Mouse (Mus musculus) cerebral cortex, adult 2 months (tissue): ENCODE data around the gene Hsf4.

Experiments used
- WGBS: fragments of 180-500 bp; shearing (Covaris S2); methylation state at CpG from one replicate; pipeline ENCODE4 v1.1.7; 2018; 5-methylcytosine and 5-hydroxymethylcytosine counted together

Hsf4 gene

DNA sequence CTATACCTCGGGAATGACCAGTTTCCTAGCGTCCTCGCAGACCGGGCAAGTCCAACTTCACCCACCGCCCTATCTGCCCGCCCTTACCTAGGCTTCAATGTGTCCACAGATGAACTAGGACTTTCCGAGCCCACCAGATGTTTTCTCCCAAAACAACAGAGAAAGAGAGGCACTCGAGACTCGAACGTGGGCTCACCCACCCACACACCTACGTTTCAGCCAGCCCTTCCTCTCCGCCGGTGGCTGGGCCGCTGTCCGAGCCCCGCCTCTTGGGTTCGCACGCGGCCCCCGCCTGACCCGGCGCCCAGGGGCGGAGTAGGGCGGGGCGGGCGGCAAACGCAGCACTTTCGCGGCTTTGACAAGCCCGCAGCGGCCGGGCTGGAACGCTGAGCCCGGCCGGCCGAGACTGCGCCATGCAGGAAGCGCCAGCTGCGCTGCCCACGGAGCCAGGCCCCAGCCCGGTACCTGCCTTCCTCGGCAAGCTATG is at the start of gene Hsf4:
Gene Hsf4 (plus strand): TSS at position 341 of the 487 bp plus-strand sequence.
- WGBS = 3% methylated on average over 42 of the region's 42 CpGs

DNA sequence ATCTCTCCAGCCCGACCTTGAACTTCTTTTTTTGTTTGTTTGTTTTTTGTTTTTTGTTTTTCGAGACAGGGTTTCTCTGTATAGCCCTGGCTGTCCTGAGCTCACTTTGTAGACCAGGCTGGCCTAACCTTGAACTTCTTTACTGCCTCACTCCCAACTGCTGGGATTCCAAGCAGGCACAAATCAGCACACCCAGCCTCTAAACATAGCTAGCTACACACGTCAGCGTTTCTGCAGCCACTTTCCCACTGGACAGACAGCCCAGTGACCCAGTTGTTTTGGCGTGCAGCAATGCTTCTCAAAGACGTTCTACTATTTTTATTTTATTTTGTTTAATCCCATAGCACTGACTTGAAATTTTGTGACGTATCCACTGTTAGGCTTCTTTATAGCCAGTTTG is 45.8 kb upstream of the Hsf4 start:
- WGBS = 63% methylated on average over 7 of the region's 7 CpGs

DNA sequence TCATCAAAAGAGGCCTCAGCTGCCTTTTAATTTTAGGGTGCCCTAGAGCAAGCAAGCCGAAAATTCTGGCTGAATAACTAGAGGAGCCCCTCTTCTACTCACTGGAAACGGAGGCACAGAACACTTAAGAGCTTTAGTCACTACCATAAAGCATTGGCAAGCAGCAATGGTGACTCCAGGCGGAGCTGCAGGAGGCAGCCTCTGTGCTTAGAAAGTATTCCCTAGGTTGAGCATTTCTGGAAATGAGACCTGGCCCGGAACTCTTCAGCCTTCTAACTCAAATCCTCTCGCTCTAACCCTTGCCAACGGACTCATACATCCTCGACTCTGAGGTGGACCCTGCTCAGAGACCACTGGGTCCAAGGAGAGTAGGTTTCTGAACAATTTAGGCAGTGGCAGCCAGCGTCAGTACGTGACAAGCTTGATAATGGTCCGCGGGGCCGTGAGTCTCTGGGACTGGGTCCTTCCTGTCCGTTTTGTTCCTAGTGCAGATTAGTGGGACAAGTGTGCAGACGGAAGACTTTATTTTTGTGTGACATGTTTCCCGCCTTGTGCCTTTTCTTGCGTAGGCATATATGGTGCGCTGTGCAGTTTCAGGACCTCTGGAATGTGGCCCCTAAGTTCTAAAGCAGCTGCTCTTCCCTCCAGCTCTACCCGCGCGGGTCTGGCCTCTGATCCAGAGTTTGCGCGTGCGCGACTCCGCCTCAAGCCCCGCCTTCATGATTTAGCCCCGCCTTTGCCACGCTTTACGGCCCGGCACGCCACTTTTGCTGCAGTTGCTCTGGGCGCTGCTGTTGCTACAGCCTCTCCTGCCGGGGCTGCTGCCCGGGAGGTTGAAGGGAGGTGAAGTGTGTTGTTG is 45.0 kb upstream of the Hsf4 start, which contains the start of gene D230025D16Rik:
Gene D230025D16Rik (plus strand): TSS at position 733 of the 859 bp plus-strand sequence.
- 1% methylated on average over 34 of the region's 34 CpGs for WGBS

DNA sequence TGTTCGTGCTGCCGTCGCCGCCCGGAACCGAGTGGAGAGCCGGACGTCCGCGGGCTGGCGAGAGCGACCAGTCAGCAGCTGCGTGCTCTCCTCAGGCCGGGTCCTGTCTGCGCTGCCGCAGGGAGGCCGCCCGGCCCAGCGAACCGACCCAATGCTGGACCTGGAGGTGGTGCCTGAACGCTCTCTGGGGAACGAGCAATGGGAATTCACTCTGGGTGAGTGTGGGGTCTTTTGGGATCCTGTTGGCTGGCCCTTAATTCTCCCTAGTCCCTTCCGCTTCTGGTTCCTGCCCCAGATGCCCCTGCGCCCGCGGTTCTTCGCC is 44.4 kb upstream of the Hsf4 start:
- WGBS = 0% methylated on average over 27 of the region's 27 CpGs

DNA sequence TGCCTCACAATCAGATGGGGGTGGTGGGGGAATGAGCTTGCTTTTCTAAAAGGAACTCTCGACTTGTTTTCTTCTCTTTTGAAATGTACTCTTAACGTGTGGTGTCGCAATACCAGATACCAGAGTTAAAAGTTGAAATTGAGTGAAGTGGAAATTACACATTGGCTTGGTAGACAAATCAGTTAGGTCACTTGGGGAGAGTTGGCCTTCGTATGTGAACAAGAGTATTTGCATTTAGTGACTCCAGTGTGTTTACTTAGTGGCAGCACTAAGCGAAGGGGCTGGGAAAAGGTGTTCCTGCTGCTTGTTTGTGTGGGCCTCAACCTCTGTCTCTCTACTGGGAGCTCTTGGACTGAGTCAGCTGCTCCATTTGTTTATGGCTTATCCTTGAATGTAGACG is 43.7 kb upstream of the Hsf4 start:
- WGBS = 15% methylated on average over 6 of the region's 6 CpGs

DNA sequence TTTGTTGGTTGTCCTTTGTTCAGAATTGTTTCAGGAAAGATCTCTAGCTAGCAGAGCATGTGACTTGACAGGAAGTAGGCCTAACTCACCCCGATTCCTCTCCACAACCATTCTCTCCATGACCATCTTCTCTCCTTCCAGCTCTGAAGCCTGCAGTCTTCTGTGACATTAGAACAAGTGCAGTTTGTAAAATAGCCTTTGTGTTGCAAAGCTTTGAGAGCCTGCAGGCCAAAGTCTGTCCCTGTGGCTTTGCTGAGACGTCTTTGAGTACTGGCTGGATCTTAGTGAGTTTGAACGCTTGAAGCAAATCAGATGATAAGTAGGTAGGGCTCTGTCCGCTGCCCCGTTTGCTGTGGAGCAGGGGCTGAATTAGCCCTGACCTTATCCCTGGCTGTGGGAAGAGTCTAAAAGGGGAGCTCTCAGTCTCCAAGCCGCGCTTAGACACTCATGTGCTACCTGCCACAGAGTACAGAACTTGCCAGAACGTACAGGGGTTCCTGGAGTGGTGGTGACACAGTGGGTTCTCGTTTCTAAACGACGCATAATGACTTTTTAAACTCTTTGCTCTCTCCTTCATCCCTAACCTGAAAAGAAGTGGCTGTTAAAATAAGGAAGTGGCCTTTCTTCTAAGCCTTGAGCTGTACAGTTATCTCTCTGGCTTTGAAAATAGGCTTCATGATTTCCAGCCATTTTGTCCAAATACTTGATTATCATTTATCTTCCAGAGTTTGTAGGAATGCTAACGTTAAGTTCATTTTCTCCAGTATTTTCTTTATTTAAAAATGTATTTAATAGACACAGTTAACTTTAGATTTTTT is 37.9 kb upstream of the Hsf4 start:
- WGBS = 80% methylated on average over 12 of the region's 12 CpGs

DNA sequence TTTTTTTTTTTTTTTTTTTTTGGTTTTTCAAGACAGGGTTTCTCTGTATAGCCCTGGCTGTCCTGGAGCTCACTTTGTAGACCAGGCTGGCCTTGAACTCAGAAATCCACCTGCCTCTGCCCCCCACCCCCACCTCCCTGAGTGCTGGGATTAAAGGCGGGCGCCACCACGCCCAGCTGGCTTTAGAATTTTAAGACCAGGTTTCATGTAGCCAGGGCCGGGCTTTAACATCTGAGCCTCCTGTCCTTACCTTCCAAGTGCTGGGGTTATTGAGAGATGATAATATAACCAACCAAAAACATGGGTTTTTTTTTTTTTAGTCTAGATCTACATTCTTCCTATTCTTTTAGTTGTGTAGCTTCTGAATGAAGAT is 37.3 kb upstream of the Hsf4 start:
- WGBS = 95% methylated on average over 4 of the region's 4 CpGs

DNA sequence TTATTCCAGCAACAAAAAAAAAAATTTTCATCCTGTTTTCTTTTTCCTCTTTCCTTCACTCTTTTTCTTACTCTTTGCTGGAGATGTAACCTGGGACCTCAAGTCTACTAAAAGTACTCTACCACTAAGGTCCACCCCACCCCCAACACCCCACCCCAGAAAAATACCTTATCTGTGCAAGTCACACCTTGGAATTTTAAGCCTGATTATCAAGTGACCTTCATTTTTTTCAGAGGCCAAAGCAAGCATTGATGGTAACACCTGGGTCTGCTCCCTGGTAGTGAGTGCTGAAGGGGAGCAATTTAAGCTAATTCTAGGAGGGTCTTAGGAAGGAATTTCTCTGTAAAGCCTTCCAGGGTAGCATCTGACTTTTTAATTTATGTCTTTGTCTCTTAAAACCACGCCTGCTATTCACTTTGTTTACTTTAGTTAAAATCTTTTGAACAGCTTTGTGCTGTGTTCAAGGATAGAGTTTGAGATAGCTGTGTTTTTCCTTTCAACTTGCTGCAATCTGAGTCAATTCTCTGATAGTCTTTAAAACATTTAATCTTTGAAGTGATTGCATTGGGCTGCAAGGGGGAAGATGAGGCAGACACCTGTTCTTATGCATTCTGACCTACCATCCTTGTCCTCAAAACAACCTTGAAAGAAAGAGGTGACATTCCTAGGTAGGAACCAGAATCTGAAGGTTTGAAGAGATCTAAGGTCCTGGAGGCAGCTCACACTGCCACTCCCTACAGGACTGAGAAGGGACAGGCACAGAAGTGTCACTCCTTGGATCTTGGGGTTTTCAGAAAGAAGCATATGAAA is 36.3 kb upstream of the Hsf4 start:
- WGBS = 91% methylated on average over 1 of the region's 1 CpGs

DNA sequence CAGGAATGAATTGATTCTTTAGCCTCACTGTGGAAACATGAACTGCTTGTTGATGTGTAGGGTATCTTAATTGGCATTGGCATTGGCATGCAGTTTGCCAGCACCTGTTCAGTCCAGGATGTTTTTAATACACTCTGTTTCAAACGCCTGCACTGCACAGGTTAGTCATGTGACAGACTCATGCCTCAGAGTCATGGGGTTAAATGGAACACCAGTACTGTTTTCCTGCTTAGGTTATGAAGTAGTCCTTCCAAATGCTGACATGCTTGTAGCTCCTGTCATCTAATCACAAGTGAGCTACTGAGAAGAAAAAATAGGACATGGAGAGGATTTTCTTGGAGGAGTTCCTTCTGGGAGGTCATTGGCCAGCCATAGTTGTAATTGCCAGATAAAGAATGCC is 34.4 kb upstream of the Hsf4 start:
- WGBS = 75% methylated on average over 1 of the region's 1 CpGs

DNA sequence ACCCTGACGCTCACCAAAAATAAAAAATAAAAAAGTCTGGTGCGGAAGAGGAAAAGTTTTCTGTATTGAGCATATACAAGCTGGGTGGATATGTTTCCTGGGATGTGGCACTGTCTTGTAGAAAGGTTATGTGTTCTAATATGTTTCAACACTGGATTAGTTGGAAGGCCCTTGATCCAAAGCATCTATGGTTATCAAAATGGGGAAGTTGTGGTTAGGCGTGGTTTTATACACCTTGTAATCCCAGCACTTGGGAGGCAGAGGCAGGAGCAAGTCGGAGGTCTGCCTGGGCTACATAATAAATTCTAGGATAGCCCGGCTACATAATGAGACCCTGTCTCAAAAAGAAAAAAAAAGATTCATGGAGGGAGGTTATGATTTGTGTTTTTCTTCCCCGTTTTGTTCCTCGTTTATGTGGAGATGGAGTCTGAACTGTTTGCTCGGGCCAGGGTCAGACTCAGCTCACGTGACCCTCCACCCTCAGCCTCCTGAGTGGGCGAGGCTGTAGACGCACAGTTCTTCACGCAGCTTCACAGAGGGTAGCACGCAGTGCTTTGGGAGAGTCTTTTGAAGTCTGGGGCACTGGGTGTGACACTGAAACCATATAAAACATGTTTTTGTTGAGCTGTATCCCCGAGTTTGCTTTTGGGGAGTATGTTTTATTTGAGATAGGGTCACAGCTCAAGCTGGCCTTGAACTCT is 32.0 kb upstream of the Hsf4 start:
- 91% methylated on average over 14 of the region's 14 CpGs for WGBS

DNA sequence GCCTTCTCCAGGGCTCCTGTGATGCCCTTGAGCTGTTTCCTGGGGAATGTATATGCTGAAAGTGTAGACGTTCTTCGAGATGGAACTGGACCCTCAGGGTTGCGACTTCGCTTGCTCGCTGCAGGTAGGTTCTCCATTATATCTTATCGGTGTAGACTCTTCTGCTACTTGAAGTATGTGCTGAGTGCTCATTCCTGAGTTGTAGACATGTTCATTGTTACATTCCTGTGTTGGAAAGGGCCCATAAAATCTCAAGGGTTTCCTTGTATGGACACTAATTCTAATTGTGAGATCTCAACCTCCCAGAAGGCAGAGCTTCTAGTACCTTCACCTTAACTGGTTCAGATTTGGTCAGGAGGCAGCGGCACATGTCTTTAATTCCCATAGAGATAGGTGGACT is 28.6 kb upstream of the Hsf4 start:
- 99% methylated on average over 7 of the region's 7 CpGs for WGBS

DNA sequence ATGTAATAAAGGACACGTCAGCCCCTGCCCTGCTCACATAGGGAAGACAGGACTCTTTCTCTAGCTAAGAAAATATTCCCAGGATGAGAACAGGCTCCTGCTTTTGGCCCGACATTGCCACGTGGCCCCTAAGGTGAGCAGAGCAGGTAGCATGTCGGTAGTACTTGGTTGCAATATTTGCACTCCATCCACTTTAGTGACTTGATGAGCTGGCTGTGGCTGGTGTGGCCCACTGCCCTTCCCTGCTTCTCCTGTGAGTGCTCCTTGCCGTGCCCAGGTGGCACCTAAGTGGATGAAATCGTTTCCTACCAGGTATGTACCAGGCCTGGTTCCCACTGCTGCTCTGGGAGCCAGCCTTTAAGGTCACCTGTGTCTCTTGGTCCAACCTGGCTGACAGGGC is 17.6 kb upstream of the Hsf4 start:
- 96% methylated on average over 6 of the region's 6 CpGs for WGBS

DNA sequence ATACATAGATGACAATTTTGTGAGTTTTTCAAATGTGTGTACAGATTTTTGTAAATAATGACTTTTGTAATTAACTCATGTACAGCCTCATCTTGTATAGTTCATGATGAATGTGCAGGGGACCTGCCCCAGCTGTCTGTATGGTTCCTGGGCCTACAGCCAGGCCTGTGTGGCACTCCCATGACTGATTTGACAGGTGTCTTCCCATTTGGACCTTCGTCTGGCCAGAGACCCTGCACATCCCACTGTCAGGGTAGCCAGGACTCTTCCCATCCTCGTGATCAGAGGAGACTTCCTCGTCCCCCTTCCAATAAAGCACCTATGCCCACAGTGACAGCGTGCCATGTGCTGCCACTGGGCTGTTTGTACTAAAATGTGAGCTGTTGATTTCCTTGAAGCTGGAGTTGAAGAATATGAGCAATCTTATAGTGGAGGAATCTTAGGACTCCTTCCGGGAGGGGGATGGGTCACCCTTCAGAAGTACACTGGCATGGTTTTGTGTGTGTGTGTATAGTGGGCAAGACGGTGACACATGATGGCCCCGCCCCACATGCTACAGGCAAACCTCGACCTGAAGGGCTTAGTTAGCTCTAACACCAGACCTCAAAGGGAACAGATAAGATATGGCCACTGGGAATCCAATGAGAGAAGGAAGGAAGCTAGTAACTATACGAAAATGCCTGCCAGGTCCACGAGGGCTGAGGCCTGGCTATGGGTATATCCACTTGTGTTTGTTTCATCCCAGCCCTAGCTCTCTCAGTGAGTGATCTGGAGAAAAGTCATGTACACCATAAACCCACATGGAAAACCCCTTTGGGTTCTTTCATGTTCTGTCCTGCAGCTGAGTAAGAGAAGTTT is 16.7 kb upstream of the Hsf4 start:
- WGBS = 94% methylated on average over 10 of the region's 10 CpGs

DNA sequence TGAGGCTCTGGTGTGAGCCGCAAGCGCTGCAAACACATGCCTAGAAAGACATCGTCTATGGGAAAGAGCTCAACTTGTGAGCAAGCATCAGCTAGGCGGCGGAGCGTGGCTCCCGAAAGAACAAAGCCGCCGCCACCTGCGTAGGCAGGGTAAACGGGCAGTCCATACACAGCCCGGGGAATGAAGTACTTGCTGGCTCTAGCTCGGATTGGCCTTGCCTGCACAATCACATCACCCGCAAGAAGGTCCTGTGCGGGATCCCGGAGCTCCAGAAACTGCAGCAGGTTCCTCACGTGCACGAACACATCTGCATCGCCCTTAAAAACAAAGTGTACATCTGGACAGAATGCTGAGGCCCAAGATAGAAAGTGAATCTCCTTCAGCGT is 15.8 kb upstream of the Hsf4 start:
- WGBS = 41% methylated on average over 20 of the region's 20 CpGs

DNA sequence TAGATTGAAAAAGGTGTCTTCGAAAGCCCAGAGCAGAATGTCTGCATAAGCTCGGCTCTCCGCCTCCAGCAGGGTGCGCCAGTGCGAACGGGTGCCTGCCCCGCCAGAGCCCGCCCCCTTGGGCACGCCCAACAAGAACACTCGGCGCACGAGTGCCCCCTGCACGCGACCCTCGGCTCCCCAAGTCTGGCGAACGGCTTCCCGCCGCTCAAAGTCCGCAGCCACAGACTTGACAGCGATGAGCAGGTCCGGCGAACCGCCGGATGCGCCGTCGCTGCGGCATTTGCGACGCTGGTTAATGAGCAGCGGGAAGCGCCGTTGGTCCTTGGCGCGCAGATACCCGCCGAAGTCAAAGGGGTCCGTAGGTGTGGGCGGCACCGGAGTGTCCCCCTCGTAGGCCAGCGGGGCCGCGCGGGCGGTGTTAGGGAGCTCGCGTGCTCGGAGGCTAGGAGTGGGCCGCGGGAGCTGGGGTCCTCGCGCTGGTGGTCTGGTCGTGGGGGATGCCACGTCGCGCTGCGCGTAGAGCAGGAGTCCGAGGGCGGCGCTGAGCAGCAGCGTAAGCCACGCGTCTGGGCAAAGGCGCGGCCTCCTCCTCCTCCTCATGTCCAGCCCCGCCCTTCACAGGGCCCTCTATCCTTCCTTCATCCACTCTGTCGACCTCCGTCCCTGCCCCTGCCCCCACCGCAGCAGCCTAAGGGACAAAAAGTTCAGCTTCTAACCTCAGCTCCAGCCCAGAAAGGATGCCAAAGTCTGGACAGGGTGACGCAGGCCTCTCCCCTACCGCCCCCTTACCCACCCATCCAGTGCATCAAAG is 15.2 kb upstream of the Hsf4 start:
- under 1% methylated on average over 71 of the region's 74 CpGs for WGBS

DNA sequence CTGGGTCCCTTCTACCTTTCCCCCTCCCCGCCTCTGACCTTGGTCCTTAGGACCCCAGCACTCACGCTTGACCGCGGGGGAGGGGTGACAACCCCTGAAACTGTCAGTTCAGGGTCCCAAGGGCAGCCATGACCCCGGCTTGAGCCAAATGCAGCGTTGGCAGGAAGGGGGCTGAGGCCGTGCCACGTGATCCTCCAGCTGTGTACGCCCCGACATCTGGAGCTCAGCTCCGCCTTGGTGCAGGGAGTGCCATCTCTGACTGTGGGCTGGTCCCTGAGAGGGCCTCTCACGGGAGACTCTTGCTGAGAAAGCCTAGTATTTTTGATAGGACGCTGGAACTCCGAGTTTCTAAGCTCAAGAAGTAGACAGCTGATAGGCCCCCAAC is 14.6 kb upstream of the Hsf4 start, which contains the start of gene B3gnt9:
Gene B3gnt9 (minus strand): TSS at position 188 of the 385 bp plus-strand sequence.
- WGBS = 10% methylated on average over 14 of the region's 14 CpGs

DNA sequence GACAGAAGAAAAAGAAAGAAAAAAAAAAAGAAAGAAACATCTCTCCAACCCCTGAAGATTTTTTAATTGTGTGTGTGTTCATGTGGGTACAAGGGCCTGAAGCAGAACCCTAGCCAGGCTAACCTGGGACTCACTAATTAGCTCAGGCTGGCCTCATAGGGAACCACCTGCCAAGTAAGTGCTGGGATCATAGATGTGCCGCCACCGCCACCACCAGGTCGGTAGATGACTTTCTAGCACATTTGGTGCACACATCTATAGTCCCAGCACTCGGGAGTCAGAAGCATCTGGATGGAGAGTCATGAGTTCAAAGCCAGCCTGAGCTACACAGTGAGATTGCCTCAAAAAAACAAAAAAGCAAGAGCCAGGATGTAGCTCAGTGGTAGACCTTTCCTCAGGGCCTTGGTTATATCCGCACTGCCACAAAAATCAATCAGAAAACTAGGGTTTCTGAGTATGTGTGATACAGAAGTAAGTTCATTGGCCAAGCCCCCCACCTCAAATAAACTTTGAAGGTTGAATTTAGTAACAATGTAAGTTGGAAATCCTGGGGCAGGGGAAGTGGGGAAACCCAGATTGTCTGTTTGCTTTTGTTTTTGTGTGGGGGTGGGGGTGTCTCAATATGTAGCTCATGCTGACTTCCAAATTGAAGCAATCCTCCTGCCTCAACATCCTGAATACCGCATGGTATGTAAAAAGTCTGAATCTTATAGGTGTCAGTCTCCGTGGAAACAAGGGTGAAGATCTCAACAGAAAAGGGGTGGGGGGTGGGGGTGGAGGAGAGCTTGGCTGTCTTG is 12.1 kb upstream of the Hsf4 start:
- WGBS = 82% methylated on average over 7 of the region's 7 CpGs

DNA sequence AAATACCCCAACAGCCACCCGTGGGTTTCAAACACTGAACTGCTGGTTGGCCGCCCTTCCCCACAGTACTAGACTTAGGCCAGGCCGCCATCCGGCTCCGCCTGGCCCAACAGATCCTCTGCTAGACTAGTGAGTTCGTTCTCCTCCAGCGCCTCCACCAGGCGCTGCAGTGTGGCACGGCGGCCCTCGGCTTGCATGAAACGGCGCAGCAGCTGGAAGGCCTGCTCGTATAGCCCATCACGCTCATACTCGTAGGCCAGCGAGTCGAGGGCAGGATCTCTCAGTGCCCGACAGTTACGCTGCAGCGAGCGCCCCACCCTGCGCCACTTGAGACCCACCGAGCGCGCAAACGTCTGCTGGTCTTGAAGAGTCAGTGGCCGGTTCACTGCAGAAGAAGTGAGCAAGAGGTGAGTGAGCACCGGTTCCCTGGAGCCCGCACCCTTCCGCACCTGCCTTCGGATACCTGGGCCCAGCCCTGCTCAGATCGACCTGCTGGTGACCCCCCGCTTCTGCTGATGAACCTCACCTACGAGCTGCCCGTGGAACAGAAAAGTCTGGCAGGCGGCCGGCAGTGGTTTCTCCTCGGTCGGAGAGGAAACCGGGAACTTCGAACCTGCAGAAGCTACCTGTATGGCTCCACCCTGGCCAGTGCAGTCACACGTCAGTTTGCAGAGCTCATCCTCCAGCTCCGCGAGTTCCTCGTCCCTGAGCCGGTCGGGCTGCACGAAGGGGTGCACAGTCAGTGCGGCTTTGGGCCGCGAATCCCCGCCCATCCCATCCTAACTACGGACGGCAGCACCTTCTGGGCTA is 10.5 kb upstream of the Hsf4 start:
- 19% methylated on average over 55 of the region's 55 CpGs for WGBS
